Comparison of ENCODE assay signal across 9 mouse cellular contexts in the genomic region with DNA sequence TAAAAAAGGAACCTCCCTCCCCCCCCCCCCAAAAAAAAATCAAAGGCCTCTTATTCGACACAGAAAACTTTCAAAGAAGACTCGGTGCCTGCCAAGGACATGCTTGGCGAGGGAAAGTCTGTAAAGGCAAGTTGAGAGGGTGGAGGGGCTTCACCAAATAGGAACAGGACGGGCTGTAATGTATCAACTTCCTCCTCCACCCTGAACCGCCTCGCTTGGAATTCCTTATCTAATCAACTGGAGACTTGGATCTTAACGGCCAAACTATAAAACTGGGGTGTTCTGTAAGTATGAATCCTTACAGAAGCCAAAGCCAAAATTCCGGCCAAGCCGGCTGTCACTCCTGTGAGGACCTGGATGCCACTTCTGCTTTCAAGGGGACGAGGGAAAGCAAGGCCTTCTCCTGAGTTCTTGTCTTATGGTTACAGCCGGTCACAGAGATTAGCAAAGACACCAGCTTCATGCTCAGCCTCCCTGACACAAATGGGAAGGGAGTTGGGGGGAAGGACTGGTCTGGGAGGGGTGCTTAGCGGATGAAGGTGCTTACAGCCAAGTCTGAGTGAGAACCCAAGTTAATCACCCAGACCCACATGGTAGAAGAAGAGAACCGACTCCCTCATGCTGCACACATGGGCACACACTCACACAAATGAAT. TPM values are rescaled to one million over a fixed set of nuclear protein-coding genes. Genes with fewer than 3 reads are reported as not detected.
DNase-seq lines count a peak whose midpoint lies in the region; ATAC-seq and TF ChIP-seq lines count a peak whose summit lies in the region.
"Had no signal": no experiment of that assay in that cellular context is flagged by ENCODE, and none has a peak within 500 bp of the region (broad histone marks: within the 10 kb centered on the region; RNA-seq: fewer than 3 reads in every experiment).

No protein-coding gene starts in this region.

- intact Hi-C loops in left cerebral cortex, postnatal 4 days (cut with DNase I) = no loop called here

- H3K9me3 ChIP-seq in heart, embryonic 15.5 days (replicated peaks) = no peaks in the 10 kb centered on the region
- no peaks in the 10 kb centered on the region for H3K9me3 ChIP-seq in lung, postnatal 0 days (ENCODE audit: low read length)
- no peaks in the 10 kb centered on the region for H3K9me3 ChIP-seq in kidney, embryonic 16.5 days (ENCODE audit: low read length)

- H3K4me1 ChIP-seq in heart, embryonic 15.5 days (replicated peaks) = peaks cover 14% of the 10 kb centered on the region
- H3K4me1 ChIP-seq in lung, postnatal 0 days (ENCODE audit: insufficient read depth, low read depth, low read length) = no peaks in the 10 kb centered on the region; the same call in 1 of the 2 replicates
- peaks cover 8% of the 10 kb centered on the region; the same call in 1 of the 2 replicates for H3K4me1 ChIP-seq in kidney, embryonic 16.5 days (ENCODE audit: insufficient read depth, low read length)

- 19% methylated on average over 13 of the region's 13 CpGs for whole genome bisulfite sequencing in heart, embryonic 15.5 days
- 20% methylated on average over 13 of the region's 13 CpGs for WGBS in lung, postnatal 0 days
- WGBS in kidney, embryonic 16.5 days = 45% methylated on average over 13 of the region's 13 CpGs

- H3K36me3 ChIP-seq in heart, embryonic 15.5 days = no peaks in the 10 kb centered on the region
- H3K36me3 ChIP-seq in lung, postnatal 0 days (ENCODE audit: insufficient read depth, low read length) = no peaks in the 10 kb centered on the region
- no peaks in the 10 kb centered on the region for H3K36me3 ChIP-seq in kidney, embryonic 16.5 days (ENCODE audit: insufficient read depth, low read length)

- peak; percentile 44 for DNase-seq in urinary bladder, postnatal 14 days (ENCODE audit: low spot score)
- no peak for DNase-seq in urinary bladder, postnatal 10 days (ENCODE audit: low spot score)
- DNase-seq in lung, postnatal 0 days (ENCODE audit: low spot score) = peak; percentile 56
- no peak for DNase-seq in cerebellum, postnatal 14 days
- DNase-seq in left cerebral cortex, postnatal 4 days = no peak
- DNase-seq: gastrocnemius, postnatal 36 days; kidney, postnatal 10 days had no signal

- TF ChIP-seq CTCF in lung, postnatal 0 days (IDR thresholded peaks at IDR 0.05) = no peak

- H3K9ac ChIP-seq in heart, embryonic 15.5 days = no peak overlapping the region
- no peak overlapping the region for H3K9ac ChIP-seq in lung, postnatal 0 days (replicated peaks; ENCODE audit: low read depth)
- H3K9ac ChIP-seq in kidney, embryonic 16.5 days (replicated peaks; ENCODE audit: low read length) = no peak overlapping the region

- H3K4me2 ChIP-seq in heart, embryonic 15.5 days = peak overlapping the region; percentile 31; the same call in 1 of the 2 replicates
- H3K4me2 ChIP-seq in lung, postnatal 0 days (replicated peaks; ENCODE audit: low read depth, low read length) = no peak overlapping the region
- H3K4me2 ChIP-seq in kidney, embryonic 16.5 days (replicated peaks; ENCODE audit: low read depth, low read length) = no peak overlapping the region

- ATAC-seq in heart, embryonic 15.5 days (replicated peaks; ENCODE audit: insufficient number of reproducible peaks, insufficient read depth, low FRiP score, low read depth) = no peak
- peak; percentile 53 for ATAC-seq in lung, postnatal 0 days
- ATAC-seq in kidney, embryonic 16.5 days (ENCODE audit: low FRiP score, low TSS enrichment) = no peak

- no peak overlapping the region for H3K4me3 ChIP-seq in heart, embryonic 15.5 days
- H3K4me3 ChIP-seq in lung, postnatal 0 days (ENCODE audit: low read depth, low read length) = no peak overlapping the region
- no peak overlapping the region for H3K4me3 ChIP-seq in kidney, embryonic 16.5 days (ENCODE audit: low read length)

- H3K27me3 ChIP-seq in heart, embryonic 15.5 days = no peaks in the 10 kb centered on the region
- no peaks in the 10 kb centered on the region for H3K27me3 ChIP-seq in lung, postnatal 0 days (replicated peaks; ENCODE audit: insufficient read depth, low read length)
- H3K27me3 ChIP-seq in kidney, embryonic 16.5 days (ENCODE audit: insufficient read depth, low read length) = no peaks in the 10 kb centered on the region

- peak; percentile 91 for TF ChIP-seq EP300 in lung, postnatal 0 days (IDR thresholded peaks at IDR 0.05)

- H3K27ac ChIP-seq in heart, embryonic 15.5 days = peak overlapping the region; percentile 25
- H3K27ac ChIP-seq in lung, postnatal 0 days (ENCODE audit: low read length) = no peak overlapping the region
- H3K27ac ChIP-seq in kidney, embryonic 16.5 days (ENCODE audit: low read length) = no peak overlapping the region

RNA-seq across cellular contexts. Expression of gene Nhlrc1, which starts 34.7 kb away (rescaled TPM):
- polyA plus RNA-seq in heart, embryonic 15.5 days (2015; fragmentation: Nextera tagmentation; extraction: Ambion mirVana) = 3.8 and 4.2 TPM in 2 replicates
- 2.1 and 2.3 TPM in 2 replicates for polyA plus RNA-seq in lung, postnatal 0 days (2015; fragmentation: Nextera tagmentation; extraction: Ambion mirVana)
- 10 to 100 TPM; 13.8 to 14.9 TPM for total RNA-seq in left cerebral cortex, postnatal 4 days (2021)
- 3.0 and 3.6 TPM in 2 replicates for polyA plus RNA-seq in kidney, embryonic 16.5 days (2015; fragmentation: Nextera tagmentation; extraction: Ambion mirVana)

RNA-seq across cellular contexts. Expression of gene Kif13a, which starts 50.3 kb away (rescaled TPM):
- 41.6 and 45.3 TPM in 2 replicates for polyA plus RNA-seq in heart, embryonic 15.5 days (2015; fragmentation: Nextera tagmentation; extraction: Ambion mirVana)
- polyA plus RNA-seq in lung, postnatal 0 days (2015; fragmentation: Nextera tagmentation; extraction: Ambion mirVana) = 30.5 TPM in 2 replicates
- 10 to 100 TPM; 30.8 to 30.9 TPM for total RNA-seq in left cerebral cortex, postnatal 4 days (2021)
- polyA plus RNA-seq in kidney, embryonic 16.5 days (2015; fragmentation: Nextera tagmentation; extraction: Ambion mirVana) = 8.1 and 10.1 TPM in 2 replicates

Comparison
In these comparisons a context has a peak if more than half of its experiments do, and no peak if none do; other contexts are left out.
1. DNase-seq: peak in urinary bladder, postnatal 14 days (single experiment) and lung, postnatal 0 days (single experiment); none in urinary bladder, postnatal 10 days (single experiment), cerebellum, postnatal 14 days (0 of 2) and left cerebral cortex, postnatal 4 days (single experiment).